Mouse (Mus musculus) kidney, embryonic 14.5 days (tissue): ENCODE data around the gene Gp1bb. TPM values are rescaled to one million over a fixed set of nuclear protein-coding genes. Genes with fewer than 3 reads are reported as not detected.
A peak's percentile ranks its signal among the peaks of the same experiment; 100 is the strongest.

Experiments
- ATAC-seq: fragments of 200-750 bp; cut with Nextera tagmentation; 2 replicates; pipeline ENCODE4 v1.8.0; 2017; ENCODE audit warnings: moderate number of reproducible peaks, mild to moderate bottlenecking, moderate TSS enrichment, moderate library complexity; ENCODE audit not compliant: low FRiP score, low TSS enrichment
- H3K27ac ChIP-seq: fragments of 300-500 bp; sonication (generic); 2 replicates; pipeline ENCODE4 v1.5.1; 2014; ENCODE audit warnings: low read depth, mild to moderate bottlenecking, low read length, moderate library complexity, mixed read lengths
- H3K27me3 ChIP-seq: fragments of 300-500 bp; sonication (generic); 2 replicates; pipeline ENCODE4 v1.6.1; 2014; ENCODE audit warnings: mild to moderate bottlenecking, low read length; ENCODE audit not compliant: control insufficient read depth, insufficient read depth
- H3K36me3 ChIP-seq: fragments of 300-500 bp; sonication (generic); 2 replicates; pipeline ENCODE4 v1.6.1; 2014; ENCODE audit warnings: low read length, mixed read lengths; ENCODE audit not compliant: control insufficient read depth, insufficient read depth
- H3K4me1 ChIP-seq: fragments of 300-500 bp; sonication (generic); 2 replicates; pipeline ENCODE4 v1.6.1; 2014; ENCODE audit warnings: low read length, mixed read lengths; ENCODE audit not compliant: control insufficient read depth, insufficient read depth
- H3K4me2 ChIP-seq: fragments of 300-500 bp; sonication (generic); replicated peaks from 2 replicates; pipeline ENCODE4 v1.6.1; 2014; ENCODE audit warnings: low read depth, mild to moderate bottlenecking, low read length
- H3K4me3 ChIP-seq: fragments of 300-500 bp; sonication (generic); 2 replicates; pipeline ENCODE4 v1.5.1; 2014; ENCODE audit warnings: mild to moderate bottlenecking, low read length
- H3K9ac ChIP-seq: fragments of 300-500 bp; sonication (generic); 2 replicates; pipeline ENCODE4 v1.6.1; 2014; ENCODE audit warnings: low read depth, mild to moderate bottlenecking, low read length, moderate library complexity
- H3K9me3 ChIP-seq: fragments of 300-500 bp; sonication (generic); 2 replicates; pipeline ENCODE4 v1.6.1; 2016; ENCODE audit warnings: low read length; ENCODE audit not compliant: control insufficient read depth
- WGBS: fragments of 180-500 bp; shearing (Covaris S2); extraction: QIAGEN DNeasy Blood & Tissue Kit; methylation state at CpG from one replicate; pipeline ENCODE4 v1.1.7; 2014; 5-methylcytosine and 5-hydroxymethylcytosine counted together
- polyA plus RNA-seq: library from polyadenylated mRNA; unstranded; fragments of >200 nt; fragmentation: Nextera tagmentation; extraction: Ambion mirVana; gene quantifications from 2 replicates; pipeline ENCODE4 v1.2.1, GENCODE M21; 2014

Gene Gp1bb
- polyA plus RNA-seq, 1 experiment from 2014 or later, result 1.6 TPM

- Histone ChIP-seq H3K9ac (no peak overlapping the region), H3K36me3 (no peaks in the 10 kb centered on the region), H3K4me2 (no peak overlapping the region), H3K27me3 (peaks cover 24% of the 10 kb centered on the region), H3K9me3 (no peaks in the 10 kb centered on the region), H3K4me1 (peaks cover 6% of the 10 kb centered on the region; the same call in 1 of the 2 replicates), H3K27ac (no peak overlapping the region), H3K4me3 (no peak overlapping the region)
- 68% methylated on average over 3 of the region's 3 CpGs for WGBS
- ATAC-seq, result no peak
These were observed 24.2 kb downstream of the Gp1bb start for GRCm38 (mm10) chr16:18598006-18598405.

DNA sequence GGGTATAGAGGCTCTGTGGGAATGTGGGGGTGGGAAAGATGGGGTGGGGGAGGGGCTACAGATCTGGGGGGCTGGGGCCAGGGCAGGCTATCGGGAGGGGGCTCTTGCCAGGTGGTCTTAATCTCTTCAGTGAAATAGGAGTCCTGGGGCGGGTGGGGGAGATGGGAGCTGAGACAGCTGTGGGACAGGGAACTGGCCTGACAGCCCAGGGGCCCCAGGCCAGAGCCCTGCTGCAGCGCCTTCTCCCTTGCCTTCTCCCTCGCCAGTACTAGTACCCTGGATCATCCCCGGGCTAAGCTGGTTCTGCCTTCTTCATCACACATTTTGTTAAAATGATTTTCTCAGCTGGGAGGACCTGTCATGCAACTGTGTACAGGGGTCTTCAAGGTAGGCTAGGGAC lies 25.9 kb downstream of the Gp1bb start:
- ATAC-seq, result no peak
- Histone ChIP-seq H3K4me1 (peaks cover 7% of the 10 kb centered on the region), H3K27ac (no peak overlapping the region), H3K4me3 (no peak overlapping the region), H3K9ac (no peak overlapping the region), H3K27me3 (peaks cover 36% of the 10 kb centered on the region), H3K4me2 (no peak overlapping the region), H3K36me3 (no peaks in the 10 kb centered on the region), H3K9me3 (no peaks in the 10 kb centered on the region)
- 43% methylated on average over 5 of the region's 5 CpGs for WGBS

GRCm38 (mm10) chr16:18593930-18594329 lies 28.3 kb downstream of the Gp1bb start:
- no peaks in the 10 kb centered on the region for H3K36me3 ChIP-seq
- peaks cover 56% of the 10 kb centered on the region for H3K27me3 ChIP-seq
- H3K4me3 ChIP-seq, result no peak overlapping the region
- 68% methylated on average over 2 of the region's 2 CpGs for whole genome bisulfite sequencing
- no peak overlapping the region for H3K4me2 ChIP-seq
- no peak overlapping the region for H3K9ac ChIP-seq
- H3K4me1 ChIP-seq, result peaks cover 13% of the 10 kb centered on the region
- H3K27ac ChIP-seq, result no peak overlapping the region
- no peaks in the 10 kb centered on the region for H3K9me3 ChIP-seq
- ATAC-seq, result no peak

- 0 out of 2 replicates have a peak, but pooled peaks have one; percentile 6 for ATAC-seq
- no peak overlapping the region for H3K9ac ChIP-seq
- H3K36me3 ChIP-seq, result no peaks in the 10 kb centered on the region
- H3K4me3 ChIP-seq, result peak overlapping the region; percentile 24
- H3K4me1 ChIP-seq, result peaks cover 16% of the 10 kb centered on the region
- H3K4me2 ChIP-seq, result peak overlapping the region; percentile 33
- H3K9me3 ChIP-seq, result no peaks in the 10 kb centered on the region
- no peak overlapping the region for H3K27ac ChIP-seq
- 2% methylated on average over 58 of the region's 59 CpGs for WGBS
- peaks cover 82% of the 10 kb centered on the region for H3K27me3 ChIP-seq
These were observed 30.9 kb downstream of the Gp1bb start for GRCm38 (mm10) chr16:18591047-18592018.

GRCm38 (mm10) chr16:18589804-18590790 lies 32.1 kb downstream of the Gp1bb start, which contains the start of gene Tbx1:
TSS of gene Tbx1 (minus strand) at chr16:18590671.
- Histone ChIP-seq H3K9me3 (no peaks in the 10 kb centered on the region), H3K9ac (no peak within 1 kb of the TSS), H3K27ac (no peak within 1 kb of the TSS)

DNA sequence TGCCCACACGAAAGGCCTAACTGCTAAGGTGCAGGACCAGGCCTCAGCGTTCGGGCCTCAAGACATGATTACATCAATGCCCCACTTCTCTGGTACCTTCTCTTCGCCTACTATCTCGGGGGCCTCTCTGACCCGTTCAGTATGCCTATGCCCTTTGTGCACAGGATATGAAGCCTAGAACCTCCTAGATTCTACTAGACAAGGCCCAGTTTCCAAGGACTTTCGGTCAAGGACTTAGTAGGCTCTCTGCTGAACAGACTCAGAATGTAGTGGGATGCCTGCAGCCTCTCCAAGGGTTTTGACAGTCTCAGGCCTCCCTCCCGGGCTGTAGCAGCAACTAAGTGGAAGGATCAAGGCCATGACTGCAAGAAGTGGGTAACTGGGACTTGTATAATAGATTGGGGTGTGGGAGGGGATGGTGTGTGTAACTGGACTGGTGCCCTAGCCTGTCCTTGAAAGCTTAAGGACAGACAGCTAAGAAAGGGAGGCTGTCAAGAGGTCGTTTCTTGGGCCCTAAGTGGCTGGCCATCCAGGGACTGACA lies 33.1 kb downstream of the Gp1bb start:
- Histone ChIP-seq H3K4me2 (no peak overlapping the region), H3K9me3 (no peaks in the 10 kb centered on the region), H3K36me3 (no peaks in the 10 kb centered on the region), H3K9ac (no peak overlapping the region), H3K27ac (no peak overlapping the region), H3K4me3 (no peak overlapping the region), H3K4me1 (peaks cover 20% of the 10 kb centered on the region), H3K27me3 (peaks cover 94% of the 10 kb centered on the region)
- ATAC-seq, result no peak
- WGBS, result 24% methylated on average over 9 of the region's 9 CpGs

More at GRCm38 (mm10) chr16:18589804-18590790, 32.1 kb downstream of the Gp1bb start, which contains the start of gene Tbx1:
- H3K4me1 ChIP-seq, result peaks cover 20% of the 10 kb centered on the region
- WGBS, result 2% methylated on average over 48 of the region's 48 CpGs
- ATAC-seq, result no peak; the same call in 1 of the 2 replicates
- H3K36me3 ChIP-seq, result no peaks in the 10 kb centered on the region
- peaks cover 91% of the 10 kb centered on the region for H3K27me3 ChIP-seq
- H3K4me3 ChIP-seq, result peak within 1 kb of the TSS; percentile 27
- peak within 1 kb of the TSS; percentile 35 for H3K4me2 ChIP-seq

DNA sequence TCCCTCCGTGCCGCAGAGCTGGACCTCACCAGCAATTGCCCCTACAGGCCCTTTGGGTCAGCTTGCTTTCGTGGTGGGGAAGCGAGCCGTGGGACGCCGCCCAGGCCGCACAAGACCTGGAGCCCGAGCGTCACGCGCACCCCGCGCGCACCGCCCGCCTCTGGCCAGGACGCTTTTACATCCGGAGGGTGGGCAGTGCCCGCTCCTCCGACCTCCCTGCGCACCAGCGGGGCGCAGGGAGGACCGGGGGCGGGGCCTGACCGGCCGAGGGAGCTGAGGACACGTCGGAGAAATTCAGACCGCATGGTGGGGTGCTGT lies 33.5 kb downstream of the Gp1bb start:
- Histone ChIP-seq H3K4me2 (no peak overlapping the region), H3K4me3 (no peak overlapping the region; the same call in 1 of the 2 replicates), H3K27me3 (peaks cover 94% of the 10 kb centered on the region), H3K36me3 (no peaks in the 10 kb centered on the region), H3K9me3 (no peaks in the 10 kb centered on the region), H3K4me1 (peaks cover 20% of the 10 kb centered on the region), H3K27ac (no peak overlapping the region), H3K9ac (no peak overlapping the region)
- 4% methylated on average over 31 of the region's 31 CpGs for WGBS
- no peak for ATAC-seq

DNA sequence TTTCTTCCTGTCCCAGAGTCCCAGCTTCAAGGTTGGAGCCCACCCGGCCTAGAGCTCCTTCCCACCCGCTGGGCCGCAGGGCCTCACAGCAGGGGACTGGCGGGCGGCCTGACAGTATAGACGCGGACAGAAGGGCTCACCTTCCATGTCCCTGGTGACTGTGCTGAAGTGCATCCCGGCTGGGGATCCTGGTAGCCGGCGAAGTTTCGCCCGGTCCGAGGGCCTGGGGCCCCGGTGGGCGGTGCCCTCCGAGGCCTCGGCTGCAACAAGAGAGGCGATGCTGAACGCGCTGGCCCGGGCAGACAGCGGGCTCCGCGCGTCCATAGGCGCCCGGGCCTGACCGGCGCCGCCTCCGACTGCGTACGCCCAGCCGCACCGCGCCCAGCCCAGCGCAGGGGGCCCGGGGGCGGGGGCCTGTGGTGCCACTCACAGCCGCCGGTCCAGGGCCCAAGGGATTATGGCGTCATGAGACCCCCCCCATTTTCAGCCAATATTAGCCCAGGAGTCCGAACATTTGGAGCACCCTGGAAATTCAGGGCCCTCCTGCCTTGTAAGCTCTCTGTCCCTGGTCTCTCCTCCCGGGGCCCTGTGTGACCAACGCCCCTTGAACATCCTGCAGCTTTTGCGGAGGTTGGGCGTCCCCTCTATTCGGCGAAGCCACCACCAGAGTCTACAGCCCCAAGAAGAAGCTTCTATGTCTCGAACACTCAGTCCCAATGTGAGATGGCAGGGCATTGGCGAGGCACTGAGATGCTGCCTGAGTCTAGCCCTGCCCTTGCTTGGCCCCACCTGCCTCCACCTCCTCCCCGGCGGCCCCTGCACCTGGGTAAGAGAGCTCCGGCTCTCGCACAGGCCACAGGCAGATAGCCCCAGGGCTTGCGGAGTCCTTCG lies 34.1 kb downstream of the Gp1bb start:
- WGBS, result under 1% methylated on average over 57 of the region's 57 CpGs
- Histone ChIP-seq H3K4me3 (peak overlapping the region; percentile 22), H3K9ac (no peak overlapping the region), H3K9me3 (no peaks in the 10 kb centered on the region), H3K27me3 (peaks cover 95% of the 10 kb centered on the region), H3K36me3 (no peaks in the 10 kb centered on the region), H3K27ac (no peak overlapping the region), H3K4me2 (peak overlapping the region; percentile 33), H3K4me1 (peaks cover 20% of the 10 kb centered on the region)
- ATAC-seq, result peak; percentile 32; the same call in 1 of the 2 replicates
